Mouse (Mus musculus) hindbrain, embryonic 10.5 days (tissue): Measurements from ENCODE around the gene Kcnh7. TPM values are rescaled to one million over a fixed set of nuclear protein-coding genes. Genes with fewer than 3 reads are reported as not detected.

Source experiments
- DNase-seq: peaks from one replicate; pipeline ENCODE4 v3.0.0-alpha.2; 2017; ENCODE audit warnings: low spot score
- H3K27ac ChIP-seq: fragments of 300-500 bp; sonication (generic); 2 replicates; pipeline ENCODE4 v1.5.1; 2016; ENCODE audit warnings: mild to moderate bottlenecking, moderate library complexity
- H3K27me3 ChIP-seq: fragments of 300-500 bp; sonication (generic); 2 replicates; pipeline ENCODE4 v1.6.1; 2016; ENCODE audit warnings: mild to moderate bottlenecking; ENCODE audit not compliant: poor library complexity, insufficient read depth, severe bottlenecking
- H3K36me3 ChIP-seq: fragments of 300-500 bp; sonication (generic); 2 replicates; pipeline ENCODE4 v1.6.1; 2016; ENCODE audit warnings: mild to moderate bottlenecking, moderate library complexity
- H3K4me1 ChIP-seq: fragments of 300-500 bp; sonication (generic); replicated peaks from 2 replicates; pipeline ENCODE4 v1.6.1; 2016; ENCODE audit warnings: mild to moderate bottlenecking
- H3K4me3 ChIP-seq: fragments of 300-500 bp; sonication (generic); 2 replicates; pipeline ENCODE4 v1.5.1; 2016; ENCODE audit warnings: mild to moderate bottlenecking, moderate library complexity
- H3K9me3 ChIP-seq: fragments of 300-500 bp; sonication (generic); 2 replicates; pipeline ENCODE4 v1.6.1; 2016; ENCODE audit warnings: mild to moderate bottlenecking, moderate library complexity
- WGBS: fragments of 180-500 bp; shearing (Covaris S2); methylation state at CpG from one replicate; pipeline ENCODE4 v1.1.7; 2016; 5-methylcytosine and 5-hydroxymethylcytosine counted together
- polyA plus RNA-seq: library from polyadenylated mRNA; unstranded; fragments of >200 nt; fragmentation: Nextera tagmentation; extraction: Ambion mirVana; gene quantifications from 2 replicates; pipeline ENCODE4 v1.2.1, GENCODE M21; 2016

Kcnh7 gene
- polyA plus RNA-seq, 1 experiment from 2014 or later, result 1.2 TPM

GRCm38 (mm10) chr2:63090447-63090846 lies 93.6 kb downstream of the Kcnh7 start:
- Histone ChIP-seq H3K4me3 (no peak overlapping the region), H3K27ac (no peak overlapping the region)

GRCm38 (mm10) chr2:63058386-63058785 lies 125.7 kb downstream of the Kcnh7 start:
- H3K27ac ChIP-seq, result no peak overlapping the region
- no peaks in the 10 kb centered on the region for H3K36me3 ChIP-seq
- 86% methylated on average over 2 of the region's 2 CpGs for WGBS
- H3K9me3 ChIP-seq, result no peaks in the 10 kb centered on the region
- H3K4me3 ChIP-seq, result no peak overlapping the region
- no peaks in the 10 kb centered on the region for H3K27me3 ChIP-seq
- DNase-seq, result no peak
- H3K4me1 ChIP-seq, result no peaks in the 10 kb centered on the region

More at GRCm38 (mm10) chr2:63090447-63090846, 93.6 kb downstream of the Kcnh7 start:
- 92% methylated on average over 2 of the region's 2 CpGs for WGBS
- no peaks in the 10 kb centered on the region for H3K4me1 ChIP-seq
- no peaks in the 10 kb centered on the region for H3K9me3 ChIP-seq
- H3K27me3 ChIP-seq, result no peaks in the 10 kb centered on the region
- no peaks in the 10 kb centered on the region for H3K36me3 ChIP-seq
- DNase-seq, result no peak

GRCm38 (mm10) chr2:63049884-63050283 lies 134.2 kb downstream of the Kcnh7 start:
- WGBS, result 91% methylated on average over 3 of the region's 3 CpGs
- no peak overlapping the region for H3K27ac ChIP-seq
- no peaks in the 10 kb centered on the region for H3K36me3 ChIP-seq
- DNase-seq, result no peak
- no peak overlapping the region for H3K4me3 ChIP-seq
- no peaks in the 10 kb centered on the region for H3K4me1 ChIP-seq
- H3K9me3 ChIP-seq, result no peaks in the 10 kb centered on the region
- no peaks in the 10 kb centered on the region for H3K27me3 ChIP-seq

GRCm38 (mm10) chr2:63039718-63040117 lies 144.4 kb downstream of the Kcnh7 start:
- Histone ChIP-seq H3K36me3 (no peaks in the 10 kb centered on the region), H3K4me1 (no peaks in the 10 kb centered on the region), H3K4me3 (no peak overlapping the region), H3K27me3 (no peaks in the 10 kb centered on the region), H3K27ac (no peak overlapping the region), H3K9me3 (no peaks in the 10 kb centered on the region)
- DNase-seq, result no peak
- WGBS, result 93% methylated on average over 3 of the region's 3 CpGs

GRCm38 (mm10) chr2:63014909-63015308 lies 169.2 kb downstream of the Kcnh7 start:
- H3K27ac ChIP-seq, result no peak overlapping the region
- no peaks in the 10 kb centered on the region for H3K27me3 ChIP-seq
- no peak for DNase-seq
- H3K9me3 ChIP-seq, result no peaks in the 10 kb centered on the region
- no peaks in the 10 kb centered on the region for H3K36me3 ChIP-seq
- 0 out of 2 replicates have a peak, but pooled peaks cover 5% of the 10 kb centered on the region for H3K4me1 ChIP-seq
- H3K4me3 ChIP-seq, result no peak overlapping the region

- no peak for DNase-seq
- Histone ChIP-seq H3K4me3 (no peak overlapping the region), H3K9me3 (no peaks in the 10 kb centered on the region), H3K4me1 (0 out of 2 replicates have a peak, but pooled peaks cover 5% of the 10 kb centered on the region), H3K27ac (no peak overlapping the region), H3K36me3 (no peaks in the 10 kb centered on the region), H3K27me3 (no peaks in the 10 kb centered on the region)
- WGBS, result 91% methylated on average over 4 of the region's 4 CpGs
These were observed 174.9 kb downstream of the Kcnh7 start for GRCm38 (mm10) chr2:63009141-63009540.

- 97% methylated on average over 1 of the region's 1 CpGs for WGBS
- Histone ChIP-seq H3K27ac (no peak overlapping the region), H3K4me1 (no peaks in the 10 kb centered on the region), H3K9me3 (no peaks in the 10 kb centered on the region), H3K4me3 (no peak overlapping the region), H3K27me3 (no peaks in the 10 kb centered on the region), H3K36me3 (no peaks in the 10 kb centered on the region)
- DNase-seq, result no peak
These were observed 181.3 kb downstream of the Kcnh7 start for GRCm38 (mm10) chr2:63002784-63003183.

GRCm38 (mm10) chr2:62997692-62998091 lies 186.4 kb downstream of the Kcnh7 start:
- Histone ChIP-seq H3K27me3 (no peaks in the 10 kb centered on the region), H3K27ac (no peak overlapping the region), H3K4me1 (no peaks in the 10 kb centered on the region), H3K4me3 (no peak overlapping the region), H3K36me3 (no peaks in the 10 kb centered on the region), H3K9me3 (no peaks in the 10 kb centered on the region)
- no peak for DNase-seq
- WGBS, result 96% methylated on average over 2 of the region's 2 CpGs

GRCm38 (mm10) chr2:62988616-62989015 lies 195.5 kb downstream of the Kcnh7 start:
- Histone ChIP-seq H3K4me1 (no peaks in the 10 kb centered on the region), H3K36me3 (no peaks in the 10 kb centered on the region), H3K4me3 (no peak overlapping the region), H3K27me3 (no peaks in the 10 kb centered on the region), H3K9me3 (no peaks in the 10 kb centered on the region), H3K27ac (no peak overlapping the region)
- no peak for DNase-seq

GRCm38 (mm10) chr2:62983936-62984335 lies 200.2 kb downstream of the Kcnh7 start:
- Histone ChIP-seq H3K4me1 (no peaks in the 10 kb centered on the region), H3K27ac (no peak overlapping the region), H3K4me3 (no peak overlapping the region), H3K9me3 (no peaks in the 10 kb centered on the region), H3K36me3 (no peaks in the 10 kb centered on the region), H3K27me3 (no peaks in the 10 kb centered on the region)
- no peak for DNase-seq
- 69% methylated on average over 2 of the region's 2 CpGs for WGBS

- no peaks in the 10 kb centered on the region for H3K4me1 ChIP-seq
- no peaks in the 10 kb centered on the region for H3K36me3 ChIP-seq
- H3K9me3 ChIP-seq, result no peaks in the 10 kb centered on the region
- H3K4me3 ChIP-seq, result no peak overlapping the region
- WGBS, result 75% methylated on average over 1 of the region's 1 CpGs
- H3K27ac ChIP-seq, result no peak overlapping the region
- no peak for DNase-seq
- no peaks in the 10 kb centered on the region for H3K27me3 ChIP-seq
These were observed 248.7 kb downstream of the Kcnh7 start for GRCm38 (mm10) chr2:62935273-62935874.

GRCm38 (mm10) chr2:62928494-62928893 lies 255.6 kb downstream of the Kcnh7 start:
- no peaks in the 10 kb centered on the region for H3K9me3 ChIP-seq
- H3K27me3 ChIP-seq, result no peaks in the 10 kb centered on the region
- no peak for DNase-seq
- H3K4me1 ChIP-seq, result no peaks in the 10 kb centered on the region
- 85% methylated on average over 3 of the region's 3 CpGs for WGBS
- no peaks in the 10 kb centered on the region for H3K36me3 ChIP-seq
- H3K27ac ChIP-seq, result no peak overlapping the region
- H3K4me3 ChIP-seq, result no peak overlapping the region

- H3K27ac ChIP-seq, result no peak overlapping the region
- no peaks in the 10 kb centered on the region for H3K36me3 ChIP-seq
- H3K4me3 ChIP-seq, result no peak overlapping the region
- DNase-seq, result no peak
- H3K27me3 ChIP-seq, result no peaks in the 10 kb centered on the region
- no peaks in the 10 kb centered on the region for H3K9me3 ChIP-seq
- no peaks in the 10 kb centered on the region for H3K4me1 ChIP-seq
- 63% methylated on average over 3 of the region's 3 CpGs for WGBS
These were observed 256.0 kb downstream of the Kcnh7 start for GRCm38 (mm10) chr2:62928065-62928464.

- Histone ChIP-seq H3K4me1 (no peaks in the 10 kb centered on the region), H3K36me3 (no peaks in the 10 kb centered on the region), H3K4me3 (no peak overlapping the region), H3K27ac (no peak overlapping the region), H3K9me3 (no peaks in the 10 kb centered on the region), H3K27me3 (no peaks in the 10 kb centered on the region)
- no peak for DNase-seq
- 84% methylated on average over 4 of the region's 4 CpGs for WGBS
These were observed 260.3 kb downstream of the Kcnh7 start for GRCm38 (mm10) chr2:62923803-62924202.
